8 mouse cellular contexts compared by ENCODE assay signal in genomic region chr10:81177491-81177925, GRCm38 (mm10). TPM values are rescaled to one million over a fixed set of nuclear protein-coding genes. Genes with fewer than 3 reads are reported as not detected.
A peak's percentile ranks its signal among the peaks of the same experiment; 100 is the strongest.
DNase-seq lines count a peak whose midpoint lies in the region; ATAC-seq lines count a peak whose summit lies in the region.

No protein-coding gene starts in this region.

- H3K4me3 ChIP-seq in neural tube, embryonic 11.5 days (ENCODE audit: low read depth, low read length) = peak overlapping the region; percentile 100
- H3K4me3 ChIP-seq in brown adipose tissue, adult 24 weeks (ENCODE audit: insufficient read depth, low read depth, low read length) = peak overlapping the region; percentile 85
- peak overlapping the region; percentile 95 for H3K4me3 ChIP-seq in heart, embryonic 13.5 days
- peak overlapping the region; percentile 97 for H3K4me3 ChIP-seq in neural tube, embryonic 15.5 days (replicated peaks)

- no peaks in the 10 kb centered on the region for H3K27me3 ChIP-seq in neural tube, embryonic 11.5 days (ENCODE audit: control insufficient read depth, insufficient read depth, low read length)
- H3K27me3 ChIP-seq in heart, embryonic 13.5 days (replicated peaks) = no peaks in the 10 kb centered on the region
- no peaks in the 10 kb centered on the region for H3K27me3 ChIP-seq in neural tube, embryonic 15.5 days (replicated peaks)

- H3K9ac ChIP-seq in neural tube, embryonic 11.5 days (ENCODE audit: low read length) = peak overlapping the region; percentile 99
- H3K9ac ChIP-seq in heart, embryonic 13.5 days = peak overlapping the region; percentile 99
- peak overlapping the region; percentile 96 for H3K9ac ChIP-seq in neural tube, embryonic 15.5 days (replicated peaks)

- peaks cover 42% of the 10 kb centered on the region for H3K36me3 ChIP-seq in neural tube, embryonic 11.5 days (ENCODE audit: control insufficient read depth, insufficient read depth, low read length)
- peaks cover 54% of the 10 kb centered on the region for H3K36me3 ChIP-seq in heart, embryonic 13.5 days
- H3K36me3 ChIP-seq in neural tube, embryonic 15.5 days = peaks cover 50% of the 10 kb centered on the region

- ATAC-seq in neural tube, embryonic 11.5 days (ENCODE audit: insufficient read depth, low FRiP score, low TSS enrichment) = no peak
- no peak for ATAC-seq in heart, embryonic 13.5 days (ENCODE audit: extremely low read depth, insufficient number of reproducible peaks, low FRiP score, low TSS enrichment)
- ATAC-seq in neural tube, embryonic 15.5 days (ENCODE audit: low FRiP score) = no peak
- ATAC-seq in megakaryocyte progenitor cell, adult 5-6 weeks (replicated peaks; ENCODE audit: poor library complexity) = no peak

- no peak for DNase-seq in neural tube, embryonic 11.5 days (ENCODE audit: low spot score)
- no peak for DNase-seq in neural tube, embryonic 10.5 days (ENCODE audit: extremely low spot score, low spot score)
- DNase-seq in kidney, postnatal 4 days = peak; percentile 48 to 60
- no peak for DNase-seq in embryo, embryonic 9.5 days (ENCODE audit: extremely low spot score)

- H3K4me2 ChIP-seq in neural tube, embryonic 11.5 days (ENCODE audit: low read depth) = peak overlapping the region; percentile 99
- H3K4me2 ChIP-seq in heart, embryonic 13.5 days = peak overlapping the region; percentile 98
- H3K4me2 ChIP-seq in neural tube, embryonic 15.5 days = peak overlapping the region; percentile 84

- no peaks in the 10 kb centered on the region for H3K9me3 ChIP-seq in neural tube, embryonic 11.5 days (ENCODE audit: control insufficient read depth, low read length)
- H3K9me3 ChIP-seq in heart, embryonic 13.5 days = no peaks in the 10 kb centered on the region
- no peaks in the 10 kb centered on the region for H3K9me3 ChIP-seq in neural tube, embryonic 15.5 days (replicated peaks)

- H3K27ac ChIP-seq in neural tube, embryonic 11.5 days (ENCODE audit: low read depth, low read length) = peak overlapping the region; percentile 84; the same call in 1 of the 2 replicates
- H3K27ac ChIP-seq in brown adipose tissue, adult 24 weeks (replicated peaks; ENCODE audit: low read depth, low read length) = peak overlapping the region; percentile 88
- peak overlapping the region; percentile 93 for H3K27ac ChIP-seq in heart, embryonic 13.5 days (replicated peaks)
- H3K27ac ChIP-seq in neural tube, embryonic 15.5 days (replicated peaks) = peak overlapping the region; percentile 95

- WGBS in neural tube, embryonic 11.5 days = 15% methylated on average over 16 of the region's 16 CpGs
- 6% methylated on average over 16 of the region's 16 CpGs for WGBS in heart, embryonic 13.5 days
- 13% methylated on average over 16 of the region's 16 CpGs for WGBS in neural tube, embryonic 15.5 days

- H3K4me1 ChIP-seq in neural tube, embryonic 11.5 days (ENCODE audit: control insufficient read depth, insufficient read depth, low read length) = peaks cover 13% of the 10 kb centered on the region
- H3K4me1 ChIP-seq in brown adipose tissue, adult 24 weeks (ENCODE audit: control insufficient read depth, insufficient read depth, insufficient read length, low read length) = no peaks in the 10 kb centered on the region; the same call in 1 of the 2 replicates
- H3K4me1 ChIP-seq in heart, embryonic 13.5 days = peaks cover 78% of the 10 kb centered on the region
- peaks cover 69% of the 10 kb centered on the region for H3K4me1 ChIP-seq in neural tube, embryonic 15.5 days

RNA-seq across cellular contexts. Expression of gene Eef2, which starts 1.1 kb away (rescaled TPM):
- polyA plus RNA-seq in neural tube, embryonic 11.5 days (2014; fragmentation: Nextera tagmentation; extraction: Ambion mirVana) = 463 and 504 TPM in 2 replicates
- polyA plus RNA-seq in brown adipose tissue, adult 24 weeks (2012; ENCODE audit: insufficient read depth, insufficient read length, missing spikeins) = 538 and 581 TPM in 2 replicates
- polyA plus RNA-seq in heart, embryonic 13.5 days (2015; fragmentation: Nextera tagmentation; extraction: Ambion mirVana) = 393 and 411 TPM in 2 replicates
- polyA plus RNA-seq in neural tube, embryonic 15.5 days (2015; fragmentation: Nextera tagmentation; extraction: Ambion mirVana) = 493 and 549 TPM in 2 replicates
- 526 and 599 TPM in 2 replicates for total RNA-seq in megakaryocyte progenitor cell, adult 5-6 weeks (2015)
- 1,508 and 1,553 TPM in 2 replicates for total RNA-seq in megakaryocyte progenitor cell, adult 5-6 weeks (2017)

RNA-seq across cellular contexts. Expression of gene Dapk3, which starts 5.3 kb away (rescaled TPM):
- 56.4 and 58.6 TPM in 2 replicates for polyA plus RNA-seq in neural tube, embryonic 11.5 days (2014; fragmentation: Nextera tagmentation; extraction: Ambion mirVana)
- polyA plus RNA-seq in brown adipose tissue, adult 24 weeks (2012; ENCODE audit: insufficient read depth, insufficient read length, missing spikeins) = 15.7 and 31.7 TPM in 2 replicates
- polyA plus RNA-seq in heart, embryonic 13.5 days (2015; fragmentation: Nextera tagmentation; extraction: Ambion mirVana) = 41.5 and 42.4 TPM in 2 replicates
- 65.7 and 70.4 TPM in 2 replicates for polyA plus RNA-seq in neural tube, embryonic 15.5 days (2015; fragmentation: Nextera tagmentation; extraction: Ambion mirVana)
- total RNA-seq in megakaryocyte progenitor cell, adult 5-6 weeks (2015) = 15.5 and 17.2 TPM in 2 replicates
- 37.2 and 54.7 TPM in 2 replicates for total RNA-seq in megakaryocyte progenitor cell, adult 5-6 weeks (2017)

RNA-seq across cellular contexts. Expression of gene 4930442H23Rik, which starts 6.1 kb away (rescaled TPM):
- polyA plus RNA-seq in neural tube, embryonic 11.5 days (2014; fragmentation: Nextera tagmentation; extraction: Ambion mirVana) = not detected in 2 replicates
- polyA plus RNA-seq in brown adipose tissue, adult 24 weeks (2012; ENCODE audit: insufficient read depth, insufficient read length, missing spikeins) = not detected in 2 replicates
- 0.27 TPM in 1 of 2 replicates, not detected in the other for polyA plus RNA-seq in heart, embryonic 13.5 days (2015; fragmentation: Nextera tagmentation; extraction: Ambion mirVana)
- not detected in 2 replicates for polyA plus RNA-seq in neural tube, embryonic 15.5 days (2015; fragmentation: Nextera tagmentation; extraction: Ambion mirVana)
- total RNA-seq in megakaryocyte progenitor cell, adult 5-6 weeks (2015) = not detected in 2 replicates
- total RNA-seq in megakaryocyte progenitor cell, adult 5-6 weeks (2017) = not detected in 2 replicates

RNA-seq across cellular contexts. Expression of gene Pias4, which starts 9.8 kb away (rescaled TPM):
- 68.3 and 68.4 TPM in 2 replicates for polyA plus RNA-seq in neural tube, embryonic 11.5 days (2014; fragmentation: Nextera tagmentation; extraction: Ambion mirVana)
- polyA plus RNA-seq in brown adipose tissue, adult 24 weeks (2012; ENCODE audit: insufficient read depth, insufficient read length, missing spikeins) = 10.3 and 13.4 TPM in 2 replicates
- polyA plus RNA-seq in heart, embryonic 13.5 days (2015; fragmentation: Nextera tagmentation; extraction: Ambion mirVana) = 35.7 and 40.3 TPM in 2 replicates
- 52.8 and 57.3 TPM in 2 replicates for polyA plus RNA-seq in neural tube, embryonic 15.5 days (2015; fragmentation: Nextera tagmentation; extraction: Ambion mirVana)
- 9.4 and 10.0 TPM in 2 replicates for total RNA-seq in megakaryocyte progenitor cell, adult 5-6 weeks (2015)
- total RNA-seq in megakaryocyte progenitor cell, adult 5-6 weeks (2017) = 9.4 and 9.8 TPM in 2 replicates

RNA-seq across cellular contexts. Expression of gene Nmrk2, which starts 24.3 kb away (rescaled TPM):
- polyA plus RNA-seq in neural tube, embryonic 11.5 days (2014; fragmentation: Nextera tagmentation; extraction: Ambion mirVana) = 0.12 TPM in 2 replicates
- polyA plus RNA-seq in brown adipose tissue, adult 24 weeks (2012; ENCODE audit: insufficient read depth, insufficient read length, missing spikeins) = 1.4 TPM in 1 of 2 replicates, not detected in the other
- 5.2 and 6.1 TPM in 2 replicates for polyA plus RNA-seq in heart, embryonic 13.5 days (2015; fragmentation: Nextera tagmentation; extraction: Ambion mirVana)
- 0.17 and 0.26 TPM in 2 replicates for polyA plus RNA-seq in neural tube, embryonic 15.5 days (2015; fragmentation: Nextera tagmentation; extraction: Ambion mirVana)
- total RNA-seq in megakaryocyte progenitor cell, adult 5-6 weeks (2015) = not detected in 2 replicates
- total RNA-seq in megakaryocyte progenitor cell, adult 5-6 weeks (2017) = not detected in 2 replicates

Comparison
In these comparisons a context has a peak if more than half of its experiments do, and no peak if none do; other contexts are left out.
1. DNase-seq: peak in kidney, postnatal 4 days (2 of 2); none in neural tube, embryonic 11.5 days (single experiment), neural tube, embryonic 10.5 days (single experiment) and embryo, embryonic 9.5 days (single experiment).
2. Peak in every context shown above with its lines, with median percentiles within 50 percentile points of each other: H3K27ac ChIP-seq, H3K4me2 ChIP-seq, H3K4me3 ChIP-seq and H3K9ac ChIP-seq.